Mouse (Mus musculus) lung, embryonic 14.5 days (tissue): ENCODE results near the gene Mical3. TPM values are rescaled to one million over a fixed set of nuclear protein-coding genes. Genes with fewer than 3 reads are reported as not detected.
"Not testable (repeated sequence)": the region's sequence is repeated elsewhere in the genome, so short reads cannot be mapped to it uniquely, and the experiment has no call there.

Source experiments
- ATAC-seq: fragments of 200-750 bp; cut with Nextera tagmentation; 2 replicates; pipeline ENCODE4 v1.8.0; 2017; ENCODE audit warnings: mild to moderate bottlenecking, moderate TSS enrichment, moderate library complexity; ENCODE audit not compliant: insufficient read depth
- DNase-seq: peaks from one replicate; pipeline ENCODE4 v3.0.0-alpha.2; 2015
- H3K27ac ChIP-seq: fragments of 300-500 bp; sonication (generic); 2 replicates; pipeline ENCODE4 v1.5.1; 2014; ENCODE audit warnings: low read depth, mild to moderate bottlenecking, moderate library complexity
- H3K27me3 ChIP-seq: fragments of 300-500 bp; sonication (generic); 2 replicates; pipeline ENCODE4 v1.6.1; 2014; ENCODE audit warnings: low read length, control low read depth; ENCODE audit not compliant: insufficient read depth
- H3K36me3 ChIP-seq: fragments of 300-500 bp; sonication (generic); 2 replicates; pipeline ENCODE4 v1.6.1; 2014; ENCODE audit warnings: control low read depth; ENCODE audit not compliant: insufficient read depth
- H3K4me1 ChIP-seq: fragments of 300-500 bp; sonication (generic); 2 replicates; pipeline ENCODE4 v1.6.1; 2014; ENCODE audit warnings: antibody characterized with exemption, control low read depth; ENCODE audit not compliant: insufficient read depth
- H3K4me2 ChIP-seq: fragments of 300-500 bp; sonication (generic); 2 replicates; pipeline ENCODE4 v1.6.1; 2014; ENCODE audit warnings: mild to moderate bottlenecking
- H3K4me3 ChIP-seq: fragments of 300-500 bp; sonication (generic); 2 replicates; pipeline ENCODE4 v1.5.1; 2014; ENCODE audit warnings: low read depth, low read length
- H3K9ac ChIP-seq: fragments of 300-500 bp; sonication (generic); 2 replicates; pipeline ENCODE4 v1.6.1; 2014
- H3K9me3 ChIP-seq: fragments of 300-500 bp; sonication (generic); 2 replicates; pipeline ENCODE4 v1.6.1; 2016; ENCODE audit warnings: low read depth, low read length, control low read depth
- CTCF ChIP-seq: IDR thresholded peaks from 2 replicates; pipeline ENCODE4 v1.5.1; 2016; ENCODE audit warnings: antibody characterized with exemption, low read depth
- WGBS: fragments of 180-500 bp; shearing (Covaris S2); extraction: QIAGEN DNeasy Blood & Tissue Kit; methylation state at CpG from one replicate; pipeline ENCODE4 v1.1.7; 2014; 5-methylcytosine and 5-hydroxymethylcytosine counted together
- polyA plus RNA-seq: library from polyadenylated mRNA; unstranded; fragments of >200 nt; fragmentation: Nextera tagmentation; extraction: Ambion mirVana; gene quantifications from 2 replicates; pipeline ENCODE4 v1.2.1, GENCODE M21; 2014

The Mical3 gene
- polyA plus RNA-seq, 1 experiment from 2014 or later = 27.0 TPM

- Histone ChIP-seq H3K4me3 (no peak overlapping the region), H3K36me3 (peaks cover 26% of the 10 kb centered on the region; the same call in 1 of the 2 replicates), H3K9me3 (no peaks in the 10 kb centered on the region), H3K4me2 (no peak overlapping the region), H3K9ac (no peak overlapping the region), H3K4me1 (no peaks in the 10 kb centered on the region), H3K27ac (no peak overlapping the region), H3K27me3 (no peaks in the 10 kb centered on the region)
- TF ChIP-seq CTCF = no peak
- DNase-seq (no peak), ATAC-seq (no peak)
- whole genome bisulfite sequencing = 82% methylated on average over 7 of the region's 7 CpGs
Measured at GRCm38 (mm10) chr6:120933670-120934069, 197.1 kb downstream of the Mical3 start.

GRCm38 (mm10) chr6:120932597-120932996 lies 198.2 kb downstream of the Mical3 start:
- no peak overlapping the region for H3K4me2 ChIP-seq
- no peak for TF ChIP-seq CTCF
- peaks cover 26% of the 10 kb centered on the region; the same call in 1 of the 2 replicates for H3K36me3 ChIP-seq
- WGBS = 84% methylated on average over 12 of the region's 12 CpGs
- no peaks in the 10 kb centered on the region for H3K9me3 ChIP-seq
- DNase-seq (no peak), ATAC-seq (no peak)
- no peak overlapping the region for H3K9ac ChIP-seq
- no peak overlapping the region for H3K27ac ChIP-seq
- no peaks in the 10 kb centered on the region for H3K4me1 ChIP-seq
- H3K27me3 ChIP-seq = no peaks in the 10 kb centered on the region
- no peak overlapping the region for H3K4me3 ChIP-seq

- TF ChIP-seq CTCF = no peak
- Histone ChIP-seq H3K27ac (no peak overlapping the region), H3K9me3 (no peaks in the 10 kb centered on the region), H3K4me3 (no peak overlapping the region), H3K27me3 (no peaks in the 10 kb centered on the region), H3K4me2 (no peak overlapping the region), H3K4me1 (no peaks in the 10 kb centered on the region), H3K36me3 (peaks cover 26% of the 10 kb centered on the region; the same call in 1 of the 2 replicates), H3K9ac (no peak overlapping the region)
- ATAC-seq = no peak
- 80% methylated on average over 6 of the region's 6 CpGs for WGBS
- DNase-seq = no peak
Measured at GRCm38 (mm10) chr6:120930450-120931306, 200.1 kb downstream of the Mical3 start.

GRCm38 (mm10) chr6:120929421-120929820 lies 201.4 kb downstream of the Mical3 start:
- no peaks in the 10 kb centered on the region for H3K27me3 ChIP-seq
- H3K27ac ChIP-seq = no peak overlapping the region
- DNase-seq (no peak), ATAC-seq (no peak)
- 46% methylated on average over 1 of the region's 1 CpGs for WGBS
- H3K36me3 ChIP-seq = peaks cover 21% of the 10 kb centered on the region; the same call in 1 of the 2 replicates
- no peak overlapping the region for H3K4me3 ChIP-seq
- no peak for TF ChIP-seq CTCF
- no peaks in the 10 kb centered on the region for H3K9me3 ChIP-seq
- H3K9ac ChIP-seq = no peak overlapping the region
- no peaks in the 10 kb centered on the region for H3K4me1 ChIP-seq
- no peak overlapping the region for H3K4me2 ChIP-seq

GRCm38 (mm10) chr6:120927765-120928164 lies 203.0 kb downstream of the Mical3 start:
- no peaks in the 10 kb centered on the region for H3K9me3 ChIP-seq
- H3K27me3 ChIP-seq = no peaks in the 10 kb centered on the region
- ATAC-seq (no peak), DNase-seq (no peak)
- H3K9ac ChIP-seq = no peak overlapping the region
- H3K4me3 ChIP-seq = no peak overlapping the region
- peaks cover 10% of the 10 kb centered on the region; the same call in 1 of the 2 replicates for H3K36me3 ChIP-seq
- 61% methylated on average over 3 of the region's 3 CpGs for WGBS
- no peaks in the 10 kb centered on the region for H3K4me1 ChIP-seq
- H3K27ac ChIP-seq = no peak overlapping the region
- TF ChIP-seq CTCF = no peak
- no peak overlapping the region for H3K4me2 ChIP-seq

GRCm38 (mm10) chr6:120926880-120927279 lies 203.9 kb downstream of the Mical3 start:
- Histone ChIP-seq H3K9me3 (no peaks in the 10 kb centered on the region), H3K4me2 (no peak overlapping the region), H3K9ac (no peak overlapping the region), H3K27ac (no peak overlapping the region), H3K4me3 (no peak overlapping the region), H3K27me3 (no peaks in the 10 kb centered on the region), H3K4me1 (no peaks in the 10 kb centered on the region), H3K36me3 (peaks cover 3% of the 10 kb centered on the region; the same call in 1 of the 2 replicates)
- 48% methylated on average over 2 of the region's 2 CpGs for WGBS
- no peak for TF ChIP-seq CTCF
- no peak for ATAC-seq
- DNase-seq = no peak

- H3K4me1 ChIP-seq, ATAC-seq, DNase-seq, H3K9me3 ChIP-seq, H3K27ac ChIP-seq, H3K9ac ChIP-seq, H3K4me3 ChIP-seq, H3K27me3 ChIP-seq, H3K4me2 ChIP-seq, H3K36me3 ChIP-seq: not testable (repeated sequence)
- WGBS = 70% methylated on average over 2 of the region's 2 CpGs
Measured at GRCm38 (mm10) chr6:120924791-120925321, 205.9 kb downstream of the Mical3 start.
